Mouse (Mus musculus) neural tube, embryonic 12.5 days (tissue): Measurements from ENCODE around the gene Pip5k1b. TPM values are rescaled to one million over a fixed set of nuclear protein-coding genes. Genes with fewer than 3 reads are reported as not detected.
A peak's percentile ranks its signal among the peaks of the same experiment; 100 is the strongest.

Source experiments
- ATAC-seq: fragments of 200-750 bp; cut with Nextera tagmentation; 2 replicates; pipeline ENCODE4 v1.8.0; 2017; ENCODE audit warnings: low read depth, mild to moderate bottlenecking, moderate TSS enrichment, moderate library complexity; ENCODE audit not compliant: low FRiP score
- H3K27ac ChIP-seq: fragments of 300-500 bp; sonication (generic); 2 replicates; pipeline ENCODE4 v1.5.1; 2016
- H3K27me3 ChIP-seq: fragments of 300-500 bp; sonication (generic); replicated peaks from 2 replicates; pipeline ENCODE4 v1.6.1; 2016; ENCODE audit warnings: mild to moderate bottlenecking
- H3K36me3 ChIP-seq: fragments of 300-500 bp; sonication (generic); 2 replicates; pipeline ENCODE4 v1.6.1; 2016; ENCODE audit warnings: mild to moderate bottlenecking
- H3K4me1 ChIP-seq: fragments of 300-500 bp; sonication (generic); 2 replicates; pipeline ENCODE4 v1.6.1; 2016
- H3K4me2 ChIP-seq: fragments of 300-500 bp; sonication (generic); replicated peaks from 2 replicates; pipeline ENCODE4 v1.6.1; 2016; ENCODE audit warnings: mild to moderate bottlenecking
- H3K4me3 ChIP-seq: fragments of 300-500 bp; sonication (generic); 2 replicates; pipeline ENCODE4 v1.5.1; 2016
- H3K9ac ChIP-seq: fragments of 300-500 bp; sonication (generic); 2 replicates; pipeline ENCODE4 v1.6.1; 2016; ENCODE audit warnings: mild to moderate bottlenecking
- H3K9me3 ChIP-seq: fragments of 300-500 bp; sonication (generic); 2 replicates; pipeline ENCODE4 v1.6.1; 2016; ENCODE audit warnings: mild to moderate bottlenecking
- WGBS: fragments of 180-500 bp; shearing (Covaris S2); methylation state at CpG from one replicate; pipeline ENCODE4 v1.1.7; 2016; 5-methylcytosine and 5-hydroxymethylcytosine counted together
- polyA plus RNA-seq: library from polyadenylated mRNA; unstranded; fragments of >200 nt; fragmentation: Nextera tagmentation; extraction: Ambion mirVana; gene quantifications from 2 replicates; pipeline ENCODE4 v1.2.1, GENCODE M21; 2016

The Pip5k1b gene
- polyA plus RNA-seq, 1 experiment from 2014 or later, result 1.7 TPM

DNA sequence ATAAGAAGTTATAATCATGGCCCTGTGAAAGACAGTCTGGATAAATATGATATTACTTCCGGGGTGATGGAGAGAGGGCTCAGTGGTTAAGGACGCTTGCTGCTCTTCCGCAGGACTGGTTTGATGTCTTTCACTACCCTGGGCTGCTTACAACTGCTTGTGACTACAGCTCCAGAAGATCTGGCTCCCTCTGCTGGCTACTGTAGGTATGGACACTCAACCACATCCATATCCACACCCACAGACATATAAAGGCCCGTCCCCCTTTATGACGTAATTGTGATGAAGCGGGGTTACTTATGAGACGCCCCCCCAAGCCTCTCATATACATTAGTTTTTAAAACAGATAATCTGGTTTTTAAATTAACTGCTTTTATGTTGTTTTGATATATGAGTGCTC, 290.7 kb downstream of the Pip5k1b start:
- H3K27ac ChIP-seq, result no peak overlapping the region
- peaks cover 10% of the 10 kb centered on the region for H3K4me1 ChIP-seq
- peaks cover 11% of the 10 kb centered on the region; the same call in 1 of the 2 replicates for H3K36me3 ChIP-seq
- ATAC-seq, result peak; percentile 75
- WGBS, result 50% methylated on average over 7 of the region's 7 CpGs
- no peak overlapping the region for H3K9ac ChIP-seq
- no peaks in the 10 kb centered on the region for H3K9me3 ChIP-seq
- H3K27me3 ChIP-seq, result no peaks in the 10 kb centered on the region
- H3K4me2 ChIP-seq, result no peak overlapping the region
- no peak overlapping the region for H3K4me3 ChIP-seq

DNA sequence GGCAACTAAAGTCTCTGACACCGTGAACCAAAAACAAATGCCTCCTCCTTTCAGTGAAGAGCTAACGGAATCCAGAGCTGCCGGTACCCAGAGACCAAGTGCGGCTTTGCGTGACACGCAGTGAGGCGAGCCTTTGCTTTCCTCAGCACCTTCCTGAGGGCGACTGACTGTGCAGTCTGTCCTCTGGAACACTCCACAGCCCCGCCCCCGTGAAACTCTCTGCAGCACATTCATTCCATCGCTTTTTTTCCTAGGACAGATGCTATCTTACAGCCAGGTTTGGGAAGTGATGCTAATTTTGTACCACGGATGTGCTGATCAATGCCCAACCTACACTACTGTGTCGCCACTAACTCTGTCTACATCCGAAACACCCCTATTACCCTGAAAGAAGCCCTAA, 292.9 kb downstream of the Pip5k1b start:
- Histone ChIP-seq H3K4me3 (no peak overlapping the region), H3K4me1 (peaks cover 6% of the 10 kb centered on the region; the same call in 1 of the 2 replicates), H3K36me3 (peaks cover 11% of the 10 kb centered on the region; the same call in 1 of the 2 replicates), H3K27me3 (no peaks in the 10 kb centered on the region), H3K4me2 (no peak overlapping the region), H3K9ac (no peak overlapping the region), H3K27ac (no peak overlapping the region), H3K9me3 (no peaks in the 10 kb centered on the region)
- ATAC-seq, result no peak
- 95% methylated on average over 14 of the region's 14 CpGs for WGBS

DNA sequence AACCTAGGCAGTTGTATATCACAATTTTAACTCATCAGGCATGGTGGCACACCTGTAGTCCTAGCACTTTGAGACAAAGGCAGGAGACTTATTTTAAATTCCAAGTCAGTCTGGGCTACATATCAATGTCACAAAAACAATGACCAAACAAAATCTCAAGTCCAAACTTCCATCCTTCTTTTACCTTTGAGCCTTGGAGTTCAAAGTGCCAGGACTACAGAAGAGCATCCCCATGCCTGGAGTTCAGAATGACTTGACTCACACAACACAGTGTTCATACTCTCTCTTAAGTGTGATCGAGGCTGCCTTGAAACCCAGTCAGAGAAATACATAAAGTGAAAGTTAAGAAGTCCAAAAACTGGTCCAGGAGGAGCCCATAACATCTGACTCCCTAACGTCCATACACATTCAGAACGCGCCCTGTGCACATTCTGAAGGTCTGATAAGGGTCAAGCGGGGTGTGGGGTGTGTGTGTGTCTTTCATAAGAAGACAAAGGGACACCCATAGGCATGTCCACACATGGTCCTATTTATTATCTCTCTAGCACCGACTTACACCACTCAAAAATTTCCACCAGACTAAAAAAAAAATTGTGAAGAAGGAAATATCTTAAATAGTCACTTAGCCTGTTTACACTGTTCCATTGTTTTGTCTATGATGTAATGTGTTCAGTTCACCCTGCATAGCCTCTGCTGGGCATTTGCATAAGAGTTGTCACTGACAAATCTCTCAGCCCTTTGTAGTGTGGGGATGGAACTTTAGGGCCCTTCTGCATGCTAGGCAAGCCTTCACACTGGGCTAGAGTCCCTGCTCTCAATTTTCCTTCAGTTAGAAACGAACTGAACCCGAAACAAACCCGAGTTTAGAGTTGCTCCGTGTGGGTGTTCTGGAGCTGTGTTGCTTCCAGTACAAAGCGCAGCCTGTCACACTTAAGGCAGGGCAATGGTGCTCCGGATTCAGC, 296.0 kb downstream of the Pip5k1b start:
- Histone ChIP-seq H3K27ac (no peak overlapping the region), H3K27me3 (no peaks in the 10 kb centered on the region), H3K36me3 (peaks cover 3% of the 10 kb centered on the region; the same call in 1 of the 2 replicates), H3K4me2 (no peak overlapping the region), H3K4me1 (peaks cover 4% of the 10 kb centered on the region; the same call in 1 of the 2 replicates), H3K9ac (no peak overlapping the region), H3K4me3 (no peak overlapping the region), H3K9me3 (no peaks in the 10 kb centered on the region)
- 57% methylated on average over 12 of the region's 12 CpGs for WGBS
- 0 out of 2 replicates have a peak, but pooled peaks have one; percentile 44 for ATAC-seq

DNA sequence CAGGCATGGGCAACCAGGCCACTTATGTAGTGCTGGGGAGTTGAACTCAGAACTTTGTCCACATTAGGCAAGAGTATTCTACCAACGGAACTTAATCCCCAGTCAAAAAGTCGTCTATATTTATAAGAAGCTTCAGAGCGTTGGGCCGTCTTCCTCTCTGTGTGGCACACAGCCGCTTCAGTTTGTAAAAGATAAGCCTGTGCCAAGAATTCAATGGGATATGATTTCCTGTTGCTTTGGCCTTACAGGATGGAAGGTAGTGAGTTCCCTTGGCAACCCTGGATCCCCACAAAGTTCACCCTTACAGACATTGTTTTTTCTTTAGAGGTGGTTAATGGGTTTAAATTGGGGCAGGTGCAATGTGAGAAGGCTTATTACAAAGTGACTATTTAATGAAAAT, 297.3 kb downstream of the Pip5k1b start:
- peaks cover 3% of the 10 kb centered on the region; the same call in 1 of the 2 replicates for H3K36me3 ChIP-seq
- H3K4me3 ChIP-seq, result no peak overlapping the region
- ATAC-seq, result no peak
- H3K27ac ChIP-seq, result no peak overlapping the region
- no peaks in the 10 kb centered on the region for H3K27me3 ChIP-seq
- peaks cover 4% of the 10 kb centered on the region; the same call in 1 of the 2 replicates for H3K4me1 ChIP-seq
- H3K9me3 ChIP-seq, result no peaks in the 10 kb centered on the region
- WGBS, result 94% methylated on average over 5 of the region's 5 CpGs
- no peak overlapping the region for H3K9ac ChIP-seq
- H3K4me2 ChIP-seq, result no peak overlapping the region

DNA sequence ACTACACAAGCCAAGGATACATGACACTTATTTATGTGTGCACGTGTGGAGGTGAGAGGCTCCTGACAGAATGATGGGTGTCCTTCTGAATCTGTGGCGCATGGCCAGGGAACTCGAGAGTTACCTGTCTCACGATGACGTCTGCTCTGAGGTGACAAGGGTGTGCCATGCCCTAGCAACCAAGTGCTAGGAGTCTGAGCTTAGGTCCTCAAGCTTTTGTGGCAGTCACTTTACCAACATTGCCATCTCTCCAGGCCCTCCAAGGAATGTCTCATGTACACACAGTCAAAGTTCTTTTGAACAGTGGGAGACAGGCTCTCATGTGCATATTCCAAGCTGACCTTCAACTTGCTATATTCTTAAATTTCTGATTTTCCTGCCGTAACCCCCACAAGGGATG, 297.7 kb downstream of the Pip5k1b start:
- Histone ChIP-seq H3K4me2 (no peak overlapping the region), H3K4me1 (peaks cover 4% of the 10 kb centered on the region; the same call in 1 of the 2 replicates), H3K4me3 (no peak overlapping the region), H3K9me3 (no peaks in the 10 kb centered on the region), H3K27me3 (no peaks in the 10 kb centered on the region), H3K36me3 (peaks cover 3% of the 10 kb centered on the region; the same call in 1 of the 2 replicates), H3K9ac (no peak overlapping the region), H3K27ac (no peak overlapping the region)
- no peak for ATAC-seq
- 95% methylated on average over 6 of the region's 6 CpGs for WGBS

DNA sequence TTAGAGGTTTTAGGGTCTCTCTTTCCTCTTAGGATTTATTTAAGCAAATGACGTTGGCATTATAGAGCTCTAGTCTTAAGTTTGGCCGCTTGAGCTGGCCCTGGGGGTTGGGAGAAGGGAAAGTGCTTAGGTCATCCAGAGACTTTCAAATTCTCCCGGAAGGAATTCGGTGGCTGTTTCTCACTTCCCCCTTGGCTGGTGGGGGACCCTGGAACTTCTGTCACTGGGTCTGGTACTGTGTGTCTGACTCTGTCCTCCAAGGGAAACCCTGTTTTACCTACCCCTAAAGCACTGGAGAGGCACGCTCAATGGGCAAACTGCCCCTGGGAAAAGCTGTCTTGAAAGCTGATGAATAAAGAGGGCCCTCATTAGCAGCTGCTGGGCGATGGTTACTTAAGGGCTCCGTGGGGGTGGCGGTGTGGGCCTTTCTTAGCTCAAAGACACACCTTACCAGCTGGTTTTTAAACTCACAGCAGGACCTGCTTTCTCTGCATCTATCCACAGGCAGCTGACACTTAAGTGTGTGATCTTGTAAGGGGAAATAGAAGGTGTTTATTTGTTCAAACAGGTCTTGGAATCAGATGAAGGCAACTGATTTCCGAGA, 301.9 kb downstream of the Pip5k1b start:
- Histone ChIP-seq H3K9ac (no peak overlapping the region), H3K4me1 (0 out of 2 replicates have a peak, but pooled peaks cover 3% of the 10 kb centered on the region), H3K4me2 (no peak overlapping the region), H3K9me3 (no peaks in the 10 kb centered on the region), H3K36me3 (no peaks in the 10 kb centered on the region), H3K27me3 (no peaks in the 10 kb centered on the region), H3K4me3 (no peak overlapping the region), H3K27ac (no peak overlapping the region)
- ATAC-seq, result no peak
- WGBS, result 30% methylated on average over 9 of the region's 9 CpGs

DNA sequence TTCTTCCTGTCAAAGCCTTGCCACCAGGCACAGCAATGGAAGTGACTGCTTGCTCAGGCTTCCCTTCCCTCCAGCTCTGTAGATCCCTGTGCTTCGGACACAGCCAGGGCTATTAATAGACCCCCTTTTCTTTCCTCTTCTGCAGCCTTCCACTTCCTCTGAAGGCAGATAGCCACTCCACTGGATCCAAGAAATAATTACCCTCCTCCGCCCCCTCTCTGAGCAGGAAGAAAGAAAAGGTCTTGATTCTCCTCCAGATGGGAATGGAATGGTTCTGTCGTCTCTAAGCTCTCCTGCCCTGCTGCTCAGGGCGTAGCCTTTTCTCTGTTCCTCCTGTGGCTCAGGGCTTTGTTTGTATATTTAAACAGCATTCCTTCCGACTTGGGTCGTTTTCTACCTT, 303.8 kb downstream of the Pip5k1b start:
- 17% methylated on average over 6 of the region's 6 CpGs for WGBS
- ATAC-seq, result no peak
- no peaks in the 10 kb centered on the region for H3K27me3 ChIP-seq
- peak overlapping the region; percentile 1; the same call in 1 of the 2 replicates for H3K4me2 ChIP-seq
- H3K4me1 ChIP-seq, result 0 out of 2 replicates have a peak, but pooled peaks cover 3% of the 10 kb centered on the region
- H3K9me3 ChIP-seq, result no peaks in the 10 kb centered on the region
- H3K27ac ChIP-seq, result no peak overlapping the region
- no peak overlapping the region for H3K9ac ChIP-seq
- no peak overlapping the region for H3K4me3 ChIP-seq
- no peaks in the 10 kb centered on the region for H3K36me3 ChIP-seq

Other genes with a start within 250 kb of the Pip5k1b start
- gene Fam122a, start 78.5 kb downstream of the Pip5k1b start, polyA plus RNA-seq, result 66.1 and 68.7 TPM in 2 replicates
- gene Tmem252, start 118.1 kb upstream of the Pip5k1b start, polyA plus RNA-seq, result 1.3 TPM in 2 replicates